10 mouse cellular contexts compared by ENCODE assay signal in the genomic region with DNA sequence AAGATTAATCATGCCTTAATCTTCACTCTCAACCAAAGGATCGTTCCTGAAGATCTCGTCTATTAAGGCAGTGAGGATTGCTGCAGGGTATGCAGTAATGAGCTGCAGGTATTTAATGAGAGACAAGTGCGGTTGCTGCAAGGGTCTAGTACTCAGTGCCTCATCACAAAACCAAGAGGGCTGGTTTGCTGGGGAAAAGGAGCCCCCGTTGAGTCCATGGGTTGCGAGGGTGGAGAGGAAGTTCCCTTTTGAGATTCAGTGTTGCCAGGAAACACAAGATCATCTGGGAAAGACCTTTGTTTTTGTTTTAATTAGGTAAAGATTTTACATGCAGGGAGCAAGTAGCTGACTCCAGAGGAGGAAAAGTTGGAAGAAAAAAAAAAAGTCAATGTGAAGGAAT.
A peak's percentile ranks its signal among the peaks of the same experiment; 100 is the strongest.
DNase-seq lines count a peak whose midpoint lies in the region; ATAC-seq lines count a peak whose summit lies in the region.
"Had no signal": no experiment of that assay in that cellular context is flagged by ENCODE, and none has a peak within 500 bp of the region (broad histone marks: within the 10 kb centered on the region; RNA-seq: fewer than 3 reads in every experiment).

No protein-coding gene starts in this region.

- peaks cover 84% of the 10 kb centered on the region for H3K4me1 ChIP-seq in heart, embryonic 15.5 days (replicated peaks)
- peaks cover 97% of the 10 kb centered on the region for H3K4me1 ChIP-seq in lung, embryonic 15.5 days
- peaks cover 74% of the 10 kb centered on the region for H3K4me1 ChIP-seq in heart, embryonic 16.5 days (ENCODE audit: control insufficient read depth, insufficient read depth, low read length)
- H3K4me1 ChIP-seq in stomach, embryonic 15.5 days, result peaks cover 46% of the 10 kb centered on the region

- intact Hi-C loops in heart, postnatal 36 days (cut with DNase I), result loop anchor here (2.0 kb wide), 1 partner anchor 40 kb away; no protein-coding TSS in a partner anchor

- no peaks in the 10 kb centered on the region for H3K9me3 ChIP-seq in heart, embryonic 15.5 days (replicated peaks)
- no peaks in the 10 kb centered on the region for H3K9me3 ChIP-seq in lung, embryonic 15.5 days
- no peaks in the 10 kb centered on the region for H3K9me3 ChIP-seq in heart, embryonic 16.5 days (replicated peaks; ENCODE audit: control insufficient read depth, low read length)
- no peaks in the 10 kb centered on the region for H3K9me3 ChIP-seq in stomach, embryonic 15.5 days

- no peaks in the 10 kb centered on the region for H3K36me3 ChIP-seq in heart, embryonic 15.5 days
- no peaks in the 10 kb centered on the region for H3K36me3 ChIP-seq in lung, embryonic 15.5 days
- no peaks in the 10 kb centered on the region for H3K36me3 ChIP-seq in heart, embryonic 16.5 days (ENCODE audit: control insufficient read depth, insufficient read depth)
- no peaks in the 10 kb centered on the region for H3K36me3 ChIP-seq in stomach, embryonic 15.5 days

- no peak overlapping the region for H3K4me2 ChIP-seq in heart, embryonic 15.5 days
- H3K4me2 ChIP-seq in lung, embryonic 15.5 days, result 0 out of 2 replicates have a peak overlapping the region, but pooled peaks have one; percentile 21
- no peak overlapping the region for H3K4me2 ChIP-seq in heart, embryonic 16.5 days (ENCODE audit: low read depth, low read length)
- no peak overlapping the region for H3K4me2 ChIP-seq in stomach, embryonic 15.5 days

- DNase-seq in heart, postnatal 36 days, result no peak
- no peak for DNase-seq in lung, postnatal 4 days
- DNase-seq in left cerebral cortex, adult 9 months (ENCODE audit: low spot score in 2 of 2), result no peak
- DNase-seq: right cerebral cortex, postnatal 4 days had no signal

- WGBS in heart, embryonic 15.5 days, result 57% methylated on average over 5 of the region's 5 CpGs
- WGBS in lung, embryonic 15.5 days, result 61% methylated on average over 5 of the region's 5 CpGs
- WGBS in heart, embryonic 16.5 days, result 57% methylated on average over 5 of the region's 5 CpGs
- 68% methylated on average over 5 of the region's 5 CpGs for WGBS in stomach, embryonic 15.5 days

- ATAC-seq in heart, embryonic 15.5 days (replicated peaks; ENCODE audit: insufficient number of reproducible peaks, insufficient read depth, low FRiP score, low read depth), result no peak
- ATAC-seq in lung, embryonic 15.5 days (ENCODE audit: borderline replicate concordance, extremely low read depth, low FRiP score, low TSS enrichment), result no peak
- ATAC-seq in heart, embryonic 16.5 days (replicated peaks; ENCODE audit: extremely low read depth, insufficient read depth, low FRiP score), result no peak
- no peak for ATAC-seq in stomach, embryonic 15.5 days (ENCODE audit: insufficient read depth, low FRiP score, low read depth)
- ATAC-seq: hindbrain, embryonic 16.5 days had no signal

- peak overlapping the region; percentile 100 for H3K27ac ChIP-seq in heart, embryonic 15.5 days
- peak overlapping the region; percentile 100 for H3K27ac ChIP-seq in lung, embryonic 15.5 days
- H3K27ac ChIP-seq in heart, embryonic 16.5 days (ENCODE audit: low read length), result peak overlapping the region; percentile 100
- H3K27ac ChIP-seq in stomach, embryonic 15.5 days, result peak overlapping the region; percentile 98

- H3K27me3 ChIP-seq in heart, embryonic 15.5 days, result no peaks in the 10 kb centered on the region
- no peaks in the 10 kb centered on the region for H3K27me3 ChIP-seq in lung, embryonic 15.5 days
- no peaks in the 10 kb centered on the region for H3K27me3 ChIP-seq in heart, embryonic 16.5 days (ENCODE audit: control insufficient read depth, insufficient read depth, low read length)
- no peaks in the 10 kb centered on the region for H3K27me3 ChIP-seq in stomach, embryonic 15.5 days (replicated peaks)

- H3K9ac ChIP-seq in heart, embryonic 15.5 days, result no peak overlapping the region
- no peak overlapping the region for H3K9ac ChIP-seq in lung, embryonic 15.5 days
- 0 out of 2 replicates have a peak overlapping the region, but pooled peaks have one; percentile 22 for H3K9ac ChIP-seq in heart, embryonic 16.5 days (ENCODE audit: low read length)
- H3K9ac ChIP-seq in stomach, embryonic 15.5 days, result no peak overlapping the region

- no peak overlapping the region for H3K4me3 ChIP-seq in heart, embryonic 15.5 days
- no peak overlapping the region for H3K4me3 ChIP-seq in lung, embryonic 15.5 days
- H3K4me3 ChIP-seq in heart, embryonic 16.5 days (ENCODE audit: low read length), result no peak overlapping the region
- H3K4me3 ChIP-seq in stomach, embryonic 15.5 days (replicated peaks), result no peak overlapping the region
- H3K4me3 ChIP-seq: layer of hippocampus, adult 2 months had no signal
